Mouse (Mus musculus): ENCODE results near the gene Slc35e3. TPM values are rescaled to one million over a fixed set of nuclear protein-coding genes. Genes with fewer than 3 reads are reported as not detected.
"Not testable (repeated sequence)": the region's sequence is repeated elsewhere in the genome, so short reads cannot be mapped to it uniquely, and the experiment has no call there.

Slc35e3 gene
- polyA plus RNA-seq, 1 experiment from 2014 or later: 29.0 TPM

- Histone ChIP-seq H3K4me1 (replicated peaks; ENCODE audit: control insufficient read depth, insufficient read depth, low read length) (no peaks in the 10 kb centered on the region), H3K27me3 (replicated peaks; ENCODE audit: control insufficient read depth, insufficient read depth, low read length) (no peaks in the 10 kb centered on the region), H3K27ac (ENCODE audit: low read length) (no peak overlapping the region), H3K4me3 (replicated peaks; ENCODE audit: low read length) (no peak overlapping the region), H3K9ac (replicated peaks; ENCODE audit: low read depth, low read length) (no peak overlapping the region), H3K36me3 (ENCODE audit: control insufficient read depth, insufficient read depth) (no peaks in the 10 kb centered on the region), H3K4me2 (ENCODE audit: low read length) (no peak overlapping the region), H3K9me3 (ENCODE audit: control insufficient read depth, low read length) (no peaks in the 10 kb centered on the region)
- WGBS: 91% methylated on average over 3 of the region's 3 CpGs
- no peak for ATAC-seq
These were observed 21.3 kb downstream of the Slc35e3 start for GRCm38 (mm10) chr10:117724804-117725361.

- no peak for ATAC-seq
- no peaks in the 10 kb centered on the region for H3K36me3 ChIP-seq (ENCODE audit: control insufficient read depth, insufficient read depth)
- no peak overlapping the region for H3K4me2 ChIP-seq (ENCODE audit: low read length)
- H3K27me3 ChIP-seq (replicated peaks; ENCODE audit: control insufficient read depth, insufficient read depth, low read length): no peaks in the 10 kb centered on the region
- WGBS: 83% methylated on average over 5 of the region's 5 CpGs
- H3K9me3 ChIP-seq (ENCODE audit: control insufficient read depth, low read length): no peaks in the 10 kb centered on the region
- no peak overlapping the region for H3K27ac ChIP-seq (ENCODE audit: low read length)
- no peak overlapping the region for H3K4me3 ChIP-seq (replicated peaks; ENCODE audit: low read length)
- no peaks in the 10 kb centered on the region for H3K4me1 ChIP-seq (replicated peaks; ENCODE audit: control insufficient read depth, insufficient read depth, low read length)
- H3K9ac ChIP-seq (replicated peaks; ENCODE audit: low read depth, low read length): no peak overlapping the region
These were observed 21.9 kb downstream of the Slc35e3 start for GRCm38 (mm10) chr10:117724136-117724718.

DNA sequence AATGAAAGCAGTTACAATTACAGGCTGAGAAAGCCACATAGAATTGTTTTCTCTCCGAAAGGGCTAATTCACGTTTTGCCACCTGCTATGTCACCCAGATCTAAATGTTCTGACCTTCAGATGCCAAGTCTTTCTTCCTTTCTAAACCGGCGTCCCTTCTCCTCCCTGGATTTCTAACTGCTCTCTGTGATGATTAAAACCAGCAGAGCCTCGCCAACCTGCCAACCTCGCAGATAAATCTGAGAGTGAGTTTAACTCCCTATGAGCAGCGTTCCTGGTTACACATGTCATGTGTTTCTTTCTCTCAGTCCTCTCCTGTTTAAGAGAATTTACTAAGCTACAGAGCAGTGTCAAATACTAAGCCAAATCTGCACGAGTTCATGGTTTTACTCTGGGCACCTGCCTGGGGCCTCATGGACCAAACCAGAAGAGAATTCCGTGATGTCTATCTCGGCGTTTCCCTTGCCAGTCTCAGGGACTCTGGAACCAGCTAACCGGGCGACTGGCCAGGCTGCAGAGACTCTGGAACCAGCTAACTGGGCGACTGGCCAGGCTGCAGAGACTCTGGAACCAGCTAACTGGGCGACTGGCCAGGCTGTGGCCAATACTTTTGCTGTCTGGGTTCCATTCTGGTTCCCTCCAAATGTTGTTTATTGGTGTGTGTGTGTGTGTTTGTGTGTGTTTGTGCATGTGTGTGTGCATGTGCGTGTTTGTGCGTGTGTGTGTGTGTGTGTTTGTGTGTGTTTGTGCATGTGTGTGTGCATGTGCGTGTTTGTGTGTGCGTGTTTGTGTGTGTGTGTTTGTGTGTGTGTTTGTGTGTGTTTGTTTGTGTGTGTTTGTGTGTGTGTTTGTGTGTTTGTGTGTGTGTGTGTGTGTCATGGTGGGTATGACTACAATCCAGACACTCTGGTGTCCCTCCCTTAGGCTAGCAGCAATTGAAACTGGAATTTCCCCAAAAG is 27.7 kb downstream of the Slc35e3 start:
- WGBS: 57% methylated on average over 19 of the region's 19 CpGs
- Histone ChIP-seq H3K27me3 (replicated peaks; ENCODE audit: control insufficient read depth, insufficient read depth, low read length) (no peaks in the 10 kb centered on the region), H3K9ac (replicated peaks; ENCODE audit: low read depth, low read length) (no peak overlapping the region), H3K27ac (ENCODE audit: low read length) (no peak overlapping the region), H3K4me2 (ENCODE audit: low read length) (no peak overlapping the region), H3K36me3 (ENCODE audit: control insufficient read depth, insufficient read depth) (no peaks in the 10 kb centered on the region), H3K4me3 (replicated peaks; ENCODE audit: low read length) (no peak overlapping the region), H3K4me1 (replicated peaks; ENCODE audit: control insufficient read depth, insufficient read depth, low read length) (no peaks in the 10 kb centered on the region), H3K9me3 (ENCODE audit: control insufficient read depth, low read length) (no peaks in the 10 kb centered on the region)
- no peak for ATAC-seq

DNA sequence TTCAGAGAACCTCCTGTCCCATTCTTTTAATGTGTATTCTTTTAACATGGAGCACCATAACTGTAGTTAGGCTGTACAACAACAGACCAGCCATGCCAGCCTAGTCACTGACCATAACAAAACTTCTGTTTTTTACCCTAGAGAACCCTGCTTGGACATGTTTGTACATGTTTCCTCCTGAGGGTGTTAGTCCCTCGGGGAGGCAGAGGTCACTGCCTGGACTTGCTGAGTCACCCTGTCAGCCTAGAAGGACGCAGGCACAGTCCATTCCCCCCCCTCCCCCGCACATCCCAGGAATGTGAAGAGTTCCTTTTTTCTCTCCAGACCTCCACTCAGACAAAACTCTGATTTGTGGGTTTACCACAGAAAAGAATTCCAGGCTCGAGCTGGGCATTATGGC is 28.6 kb downstream of the Slc35e3 start:
- Histone ChIP-seq H3K4me3 (replicated peaks; ENCODE audit: low read length) (no peak overlapping the region), H3K27me3 (replicated peaks; ENCODE audit: control insufficient read depth, insufficient read depth, low read length) (no peaks in the 10 kb centered on the region), H3K27ac (ENCODE audit: low read length) (no peak overlapping the region), H3K9me3 (ENCODE audit: control insufficient read depth, low read length) (no peaks in the 10 kb centered on the region), H3K4me2 (ENCODE audit: low read length) (no peak overlapping the region), H3K4me1 (replicated peaks; ENCODE audit: control insufficient read depth, insufficient read depth, low read length) (no peaks in the 10 kb centered on the region), H3K36me3 (ENCODE audit: control insufficient read depth, insufficient read depth) (no peaks in the 10 kb centered on the region), H3K9ac (replicated peaks; ENCODE audit: low read depth, low read length) (no peak overlapping the region)
- 9% methylated on average over 4 of the region's 4 CpGs for WGBS
- ATAC-seq: no peak

- Histone ChIP-seq H3K27ac (ENCODE audit: low read length) (no peak overlapping the region), H3K4me3 (replicated peaks; ENCODE audit: low read length) (no peak overlapping the region), H3K27me3 (replicated peaks; ENCODE audit: control insufficient read depth, insufficient read depth, low read length) (no peaks in the 10 kb centered on the region), H3K9me3 (ENCODE audit: control insufficient read depth, low read length) (no peaks in the 10 kb centered on the region), H3K36me3 (ENCODE audit: control insufficient read depth, insufficient read depth) (no peaks in the 10 kb centered on the region), H3K9ac (replicated peaks; ENCODE audit: low read depth, low read length) (no peak overlapping the region), H3K4me1 (replicated peaks; ENCODE audit: control insufficient read depth, insufficient read depth, low read length) (no peaks in the 10 kb centered on the region), H3K4me2 (ENCODE audit: low read length) (no peak overlapping the region)
- WGBS: 80% methylated on average over 3 of the region's 3 CpGs
- ATAC-seq: no peak
These were observed 29.5 kb downstream of the Slc35e3 start for GRCm38 (mm10) chr10:117716686-117717085.

DNA sequence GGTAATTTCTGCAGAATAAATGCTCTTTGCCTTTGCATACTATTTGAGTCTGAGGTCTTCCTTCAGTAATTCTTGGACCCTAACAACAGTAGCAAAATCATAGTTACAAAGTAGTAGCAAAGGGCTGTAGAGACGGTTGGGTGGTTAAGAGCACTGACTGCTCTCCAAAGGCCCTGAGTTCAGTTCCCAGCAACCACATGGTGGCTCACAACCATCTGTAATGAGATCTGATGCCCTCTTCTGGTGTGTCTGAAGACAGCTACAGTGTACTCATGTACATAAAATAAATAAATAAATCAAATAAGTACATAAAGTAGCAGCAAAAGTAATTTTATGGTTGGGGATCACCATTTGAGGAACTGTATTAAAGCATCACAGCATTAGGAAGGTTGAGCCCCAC is 30.5 kb downstream of the Slc35e3 start:
- not testable (repeated sequence) for ATAC-seq; H3K4me3 ChIP-seq (replicated peaks; ENCODE audit: low read length); H3K36me3 ChIP-seq (ENCODE audit: control insufficient read depth, insufficient read depth); H3K4me1 ChIP-seq (replicated peaks; ENCODE audit: control insufficient read depth, insufficient read depth, low read length); H3K27me3 ChIP-seq (replicated peaks; ENCODE audit: control insufficient read depth, insufficient read depth, low read length); H3K4me2 ChIP-seq (ENCODE audit: low read length); H3K9me3 ChIP-seq (ENCODE audit: control insufficient read depth, low read length); H3K27ac ChIP-seq (ENCODE audit: low read length); H3K9ac ChIP-seq (replicated peaks; ENCODE audit: low read depth, low read length)
- WGBS: 100% methylated on average over 1 of the region's 1 CpGs

DNA sequence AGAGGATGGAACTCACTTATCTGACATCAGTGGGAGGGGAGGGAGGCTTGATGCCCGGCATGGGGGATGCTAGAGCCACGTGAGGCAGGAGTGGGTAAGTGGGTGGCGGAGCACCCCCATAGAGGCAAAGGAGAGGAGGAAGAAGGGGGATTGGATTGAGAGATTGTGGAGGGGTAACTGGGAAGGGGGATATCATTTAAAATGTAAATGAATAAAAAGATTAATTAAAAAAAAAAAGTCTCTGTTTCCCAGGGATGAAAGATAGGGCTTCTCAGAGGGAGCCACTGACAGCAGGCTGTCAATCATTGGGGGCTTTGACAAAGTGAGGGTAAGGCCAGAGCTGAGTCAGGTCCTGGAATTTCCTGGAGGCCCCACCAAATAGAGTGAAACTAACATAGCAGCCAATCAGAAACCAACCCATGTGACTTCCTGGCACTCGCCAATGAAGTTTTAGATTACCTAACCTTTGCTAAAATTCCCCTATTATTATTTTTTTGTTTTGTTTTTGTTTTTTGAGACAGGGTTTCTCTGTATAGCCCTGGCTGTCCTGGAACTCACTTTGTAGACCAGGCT is 31.2 kb downstream of the Slc35e3 start:
- H3K4me2 ChIP-seq (ENCODE audit: low read length): no peak overlapping the region
- H3K36me3 ChIP-seq (ENCODE audit: control insufficient read depth, insufficient read depth): no peaks in the 10 kb centered on the region
- no peaks in the 10 kb centered on the region for H3K9me3 ChIP-seq (ENCODE audit: control insufficient read depth, low read length)
- 77% methylated on average over 4 of the region's 4 CpGs for WGBS
- H3K27ac ChIP-seq (ENCODE audit: low read length): no peak overlapping the region
- no peaks in the 10 kb centered on the region for H3K27me3 ChIP-seq (replicated peaks; ENCODE audit: control insufficient read depth, insufficient read depth, low read length)
- H3K4me3 ChIP-seq (replicated peaks; ENCODE audit: low read length): no peak overlapping the region
- no peak overlapping the region for H3K9ac ChIP-seq (replicated peaks; ENCODE audit: low read depth, low read length)
- ATAC-seq: no peak
- peaks cover 4% of the 10 kb centered on the region for H3K4me1 ChIP-seq (replicated peaks; ENCODE audit: control insufficient read depth, insufficient read depth, low read length)

GRCm38 (mm10) chr10:117714048-117714545 is 32.1 kb downstream of the Slc35e3 start:
- no peak overlapping the region for H3K4me3 ChIP-seq (replicated peaks; ENCODE audit: low read length)
- H3K9ac ChIP-seq (replicated peaks; ENCODE audit: low read depth, low read length): no peak overlapping the region
- H3K27ac ChIP-seq (ENCODE audit: low read length): no peak overlapping the region
- no peaks in the 10 kb centered on the region for H3K9me3 ChIP-seq (ENCODE audit: control insufficient read depth, low read length)
- no peaks in the 10 kb centered on the region for H3K36me3 ChIP-seq (ENCODE audit: control insufficient read depth, insufficient read depth)
- WGBS: 97% methylated on average over 3 of the region's 3 CpGs
- peaks cover 9% of the 10 kb centered on the region for H3K4me1 ChIP-seq (replicated peaks; ENCODE audit: control insufficient read depth, insufficient read depth, low read length)
- no peaks in the 10 kb centered on the region for H3K27me3 ChIP-seq (replicated peaks; ENCODE audit: control insufficient read depth, insufficient read depth, low read length)
- ATAC-seq: no peak
- no peak overlapping the region for H3K4me2 ChIP-seq (ENCODE audit: low read length)

DNA sequence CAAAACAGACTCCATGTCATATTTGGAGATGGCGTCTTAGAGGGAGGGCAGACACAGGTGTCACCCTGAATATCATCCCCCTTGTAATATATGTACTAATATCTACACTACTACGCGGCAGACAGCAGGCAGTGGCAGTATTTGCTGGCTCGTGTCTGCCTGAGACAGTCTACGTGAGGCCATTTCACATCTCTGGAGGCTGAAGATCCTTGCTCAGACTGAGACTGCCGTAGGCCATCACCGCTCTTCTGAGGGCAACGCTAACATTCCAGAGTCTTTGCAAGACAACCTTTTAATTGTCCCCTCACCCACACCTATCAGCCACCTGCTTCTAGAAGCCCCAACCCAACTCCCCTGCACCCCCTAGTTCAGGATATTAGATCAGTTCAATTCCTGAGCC is 32.7 kb downstream of the Slc35e3 start:
- no peak overlapping the region for H3K4me2 ChIP-seq (ENCODE audit: low read length)
- H3K4me3 ChIP-seq (replicated peaks; ENCODE audit: low read length): no peak overlapping the region
- H3K36me3 ChIP-seq (ENCODE audit: control insufficient read depth, insufficient read depth): no peaks in the 10 kb centered on the region
- H3K9me3 ChIP-seq (ENCODE audit: control insufficient read depth, low read length): no peaks in the 10 kb centered on the region
- H3K27ac ChIP-seq (ENCODE audit: low read length): no peak overlapping the region
- 96% methylated on average over 8 of the region's 8 CpGs for WGBS
- no peak overlapping the region for H3K9ac ChIP-seq (replicated peaks; ENCODE audit: low read depth, low read length)
- H3K4me1 ChIP-seq (replicated peaks; ENCODE audit: control insufficient read depth, insufficient read depth, low read length): peaks cover 15% of the 10 kb centered on the region
- H3K27me3 ChIP-seq (replicated peaks; ENCODE audit: control insufficient read depth, insufficient read depth, low read length): no peaks in the 10 kb centered on the region
- ATAC-seq: no peak
